Mouse (Mus musculus) regulatory T cell (primary cell): Measurements from ENCODE around the gene Tubg2.
"Not testable (repeated sequence)": the region's sequence is repeated elsewhere in the genome, so short reads cannot be mapped to it uniquely, and the experiment has no call there.

Source experiments
- in situ Hi-C: fragments of 300-600 bp; cut with MboI, MseI; formaldehyde crosslinking; loops from one replicate; pipeline ENCODE4 v1.15.1; 2025; ENCODE audit warnings: high pct_unique_total_duplicates

Gene Tubg2

GRCm38 (mm10) chr11:101155728-101156371 is at the start of gene Tubg2:
Gene Tubg2, plus strand, starts transcription at chr11:101155907.
- in situ Hi-C loops: no loop called here

GRCm38 (mm10) chr11:101109351-101109750 is 46.4 kb upstream of the Tubg2 start:
- in situ Hi-C loops: no loop called here

- in situ Hi-C loops: no loop called here
Observed at GRCm38 (mm10) chr11:101110708-101111107, 45.0 kb upstream of the Tubg2 start.

- in situ Hi-C loops: no loop called here
Observed at GRCm38 (mm10) chr11:101111178-101111577, 44.5 kb upstream of the Tubg2 start.

- in situ Hi-C loops: no loop called here
Observed at GRCm38 (mm10) chr11:101112186-101112585, 43.5 kb upstream of the Tubg2 start.

GRCm38 (mm10) chr11:101115564-101115963 is 40.1 kb upstream of the Tubg2 start:
- in situ Hi-C loops: no loop called here

GRCm38 (mm10) chr11:101118105-101118504 is 37.6 kb upstream of the Tubg2 start:
- in situ Hi-C loops: no loop called here

- in situ Hi-C loops: no loop called here
Observed at GRCm38 (mm10) chr11:101119131-101119760, 36.5 kb upstream of the Tubg2 start.

- in situ Hi-C loops: loop anchor here (5.0 kb wide), 2 partner anchors 33 to 42 kb away; partner anchors contain the start of gene Mlx
Observed at GRCm38 (mm10) chr11:101119761-101120544, 35.8 kb upstream of the Tubg2 start, which contains the start of the genes Retreg3 and Tubg1. Gene Retreg3, minus strand, starts transcription at chr11:101119893. Gene Tubg1, plus strand, starts transcription at chr11:101119938.

GRCm38 (mm10) chr11:101120545-101121188 is 35.0 kb upstream of the Tubg2 start:
- in situ Hi-C loops: loop anchor here (5.0 kb wide), 2 partner anchors 33 to 42 kb away; partner anchors contain the start of gene Mlx

GRCm38 (mm10) chr11:101124494-101124893 is 31.2 kb upstream of the Tubg2 start:
- in situ Hi-C loops: loop anchor here (5.0 kb wide), 2 partner anchors 37 to 38 kb away; partner anchors contain the start of gene Mlx

GRCm38 (mm10) chr11:101125008-101125407 is 30.7 kb upstream of the Tubg2 start:
- in situ Hi-C loops: not testable (repeated sequence)

GRCm38 (mm10) chr11:101127075-101127474 is 28.6 kb upstream of the Tubg2 start:
- in situ Hi-C loops: no loop called here

- in situ Hi-C loops: no loop called here
Observed at GRCm38 (mm10) chr11:101128996-101129577, 26.6 kb upstream of the Tubg2 start.

- in situ Hi-C loops: no loop called here
Observed at GRCm38 (mm10) chr11:101130056-101130756, 25.5 kb upstream of the Tubg2 start.

- in situ Hi-C loops: no loop called here
Observed at GRCm38 (mm10) chr11:101131187-101131586, 24.5 kb upstream of the Tubg2 start.

GRCm38 (mm10) chr11:101131701-101132100 is 24.0 kb upstream of the Tubg2 start:
- in situ Hi-C loops: no loop called here

GRCm38 (mm10) chr11:101133037-101133436 is 22.7 kb upstream of the Tubg2 start:
- in situ Hi-C loops: no loop called here

- in situ Hi-C loops: no loop called here
Observed at GRCm38 (mm10) chr11:101134217-101134865, 21.4 kb upstream of the Tubg2 start.

- in situ Hi-C loops: no loop called here
Observed at GRCm38 (mm10) chr11:101137000-101137399, 18.7 kb upstream of the Tubg2 start.
